ENCODE assay signal across 8 mouse cellular contexts in the genomic region with DNA sequence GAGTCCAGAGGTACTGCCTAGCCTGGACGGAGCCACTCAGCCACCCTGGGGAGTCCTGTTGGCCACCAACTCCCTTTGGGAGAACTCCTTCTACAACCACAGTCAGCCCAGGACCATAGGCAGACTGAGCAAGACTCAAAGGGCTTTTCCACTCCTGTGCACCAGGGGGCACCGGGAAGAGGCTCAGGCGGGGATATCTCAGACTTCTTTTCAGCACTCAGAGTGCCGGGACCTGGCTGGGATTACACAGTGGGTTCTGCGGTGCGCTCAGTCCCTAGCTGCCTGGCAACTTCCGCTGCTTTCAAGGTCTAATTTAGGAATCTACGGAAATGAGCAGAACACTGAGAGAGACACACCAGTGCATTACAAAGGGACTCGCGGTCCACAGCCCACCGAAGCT.
A peak's percentile ranks its signal among the peaks of the same experiment; 100 is the strongest.
DNase-seq lines count a peak whose midpoint lies in the region; ATAC-seq and TF ChIP-seq lines count a peak whose summit lies in the region.

No protein-coding gene starts in this region.

- peak; percentile 53 for TF ChIP-seq CTCF in heart, postnatal 0 days (IDR thresholded peaks at IDR 0.05; ENCODE audit: low read depth)

- peaks cover 24% of the 10 kb centered on the region; the same call in 1 of the 2 replicates for H3K27me3 ChIP-seq in heart, postnatal 0 days (ENCODE audit: control insufficient read depth, insufficient read depth, low read length)
- peaks cover 17% of the 10 kb centered on the region; the same call in 1 of the 2 replicates for H3K27me3 ChIP-seq in midbrain, embryonic 13.5 days

- TF ChIP-seq EP300 in heart, postnatal 0 days (IDR thresholded peaks at IDR 0.05; ENCODE audit: low read depth) = no peak

- H3K36me3 ChIP-seq in heart, postnatal 0 days (replicated peaks; ENCODE audit: control insufficient read depth, insufficient read depth, low read length) = no peaks in the 10 kb centered on the region
- no peaks in the 10 kb centered on the region for H3K36me3 ChIP-seq in midbrain, embryonic 13.5 days

- peak; percentile 62; the same call in 1 of the 2 replicates for ATAC-seq in heart, postnatal 0 days (ENCODE audit: insufficient read depth, low read depth)
- peak; percentile 84 for ATAC-seq in midbrain, embryonic 13.5 days

- no peak overlapping the region for H3K4me3 ChIP-seq in heart, postnatal 0 days (ENCODE audit: low read depth, low read length)
- H3K4me3 ChIP-seq in midbrain, embryonic 13.5 days (replicated peaks) = no peak overlapping the region; the same call in 1 of the 2 replicates

- peak overlapping the region; percentile 8; the same call in 1 of the 2 replicates for H3K4me2 ChIP-seq in heart, postnatal 0 days (ENCODE audit: low read depth, low read length)
- H3K4me2 ChIP-seq in midbrain, embryonic 13.5 days (replicated peaks) = peak overlapping the region; percentile 44

- intact Hi-C loops in left cerebral cortex, postnatal 4 days (cut with DNase I) = no loop called here

- no peak overlapping the region for H3K9ac ChIP-seq in heart, postnatal 0 days (replicated peaks; ENCODE audit: low read depth, low read length)
- no peak overlapping the region for H3K9ac ChIP-seq in midbrain, embryonic 13.5 days (replicated peaks)

- no peaks in the 10 kb centered on the region for H3K9me3 ChIP-seq in heart, postnatal 0 days (replicated peaks; ENCODE audit: control insufficient read depth, low read length)
- H3K9me3 ChIP-seq in midbrain, embryonic 13.5 days = no peaks in the 10 kb centered on the region

- no peaks in the 10 kb centered on the region; the same call in 1 of the 2 replicates for H3K4me1 ChIP-seq in heart, postnatal 0 days (ENCODE audit: control insufficient read depth, insufficient read depth)
- H3K4me1 ChIP-seq in midbrain, embryonic 13.5 days (replicated peaks) = peaks cover 14% of the 10 kb centered on the region

- DNase-seq in right cerebral cortex, postnatal 10 days (ENCODE audit: low spot score in 2 of 2) = peak; percentile 54 to 62
- no peak for DNase-seq in right cerebral cortex, adult 18-20 months
- peak; percentile 83 for DNase-seq in embryo, embryonic 10 days (ENCODE audit: low spot score)
- DNase-seq in heart, postnatal 0 days (ENCODE audit: low spot score) = peak; percentile 51
- DNase-seq in left cerebral cortex, postnatal 4 days = peak; percentile 43
- DNase-seq in thymus, postnatal 14 days = peak; percentile 34
- no peak for DNase-seq in urinary bladder, adult 18-20 months (ENCODE audit: low spot score in 2 of 2)

- 9% methylated on average over 11 of the region's 11 CpGs for WGBS in heart, postnatal 0 days
- 7% methylated on average over 11 of the region's 11 CpGs for WGBS in midbrain, embryonic 13.5 days

- H3K27ac ChIP-seq in heart, postnatal 0 days (ENCODE audit: low read depth) = no peak overlapping the region
- H3K27ac ChIP-seq in midbrain, embryonic 13.5 days = no peak overlapping the region

Comparison
In these comparisons a context has a peak if more than half of its experiments do, and no peak if none do; other contexts are left out.
1. DNase-seq: peak in right cerebral cortex, postnatal 10 days (2 of 2), embryo, embryonic 10 days (single experiment), heart, postnatal 0 days (single experiment), left cerebral cortex, postnatal 4 days (single experiment) and thymus, postnatal 14 days (single experiment); none in right cerebral cortex, adult 18-20 months (single experiment) and urinary bladder, adult 18-20 months (0 of 2).